Mouse (Mus musculus): ENCODE data around the gene Shank2. TPM values are rescaled to one million over a fixed set of nuclear protein-coding genes. Genes with fewer than 3 reads are reported as not detected.

Gene Shank2
- total RNA-seq, 1 experiment = 0.94 TPM

- in situ Hi-C loops (cut with MboI; ENCODE audit: low sequenced_read_pairs in 2 of 2, unreplicated experiment in 2 of 2) = no loop called here
These were observed 431.2 kb downstream of the Shank2 start for GRCm38 (mm10) chr7:144432920-144433319.

GRCm38 (mm10) chr7:144438811-144439210, 437.1 kb downstream of the Shank2 start:
- TF ChIP-seq ZC3H11A (IDR thresholded peaks at IDR 0.05; ENCODE audit: borderline replicate concordance, low read depth, low read length) = no peak
- no peak for TF ChIP-seq MAFK (IDR thresholded peaks at IDR 0.05; ENCODE audit: insufficient read depth, low read depth, low read length)
- in situ Hi-C loops (cut with MboI; ENCODE audit: low sequenced_read_pairs in 2 of 2, unreplicated experiment in 2 of 2) = no loop called here
- H3K36me3 ChIP-seq (ENCODE audit: control insufficient read depth, insufficient read depth, low read length, poor library complexity, severe bottlenecking) = peaks cover 58% of the 10 kb centered on the region

More at GRCm38 (mm10) chr7:144432920-144433319, 431.2 kb downstream of the Shank2 start:
- H3K9ac ChIP-seq (ENCODE audit: insufficient read depth, low read depth, low read length, poor library complexity, severe bottlenecking) = no peak overlapping the region
- TF ChIP-seq HCFC1 (IDR thresholded peaks at IDR 0.05; ENCODE audit: borderline replicate concordance, insufficient read depth, low read length) (no peak), CHD2 (IDR thresholded peaks at IDR 0.05; ENCODE audit: low read depth, low read length) (no peak), ZC3H11A (IDR thresholded peaks at IDR 0.05; ENCODE audit: borderline replicate concordance, low read depth, low read length) (no peak), MAFK (IDR thresholded peaks at IDR 0.05; ENCODE audit: insufficient read depth, low read depth, low read length) (no peak), ZNF384 (IDR thresholded peaks at IDR 0.05; ENCODE audit: low read depth, low read length) (no peak)
- H3K4me3 ChIP-seq (ENCODE audit: insufficient read depth in 1 of 2, low read depth in 1 of 2, low read length in 2 of 2, poor library complexity in 1 of 2, severe bottlenecking in 1 of 2) = no peak overlapping the region
- H3K4me1 ChIP-seq (ENCODE audit: control insufficient read depth in 2 of 2, insufficient read depth in 2 of 2, low read length in 2 of 2, poor library complexity in 1 of 2) = no peaks in the 10 kb centered on the region
- H3K9me3 ChIP-seq (ENCODE audit: control insufficient read depth, insufficient read depth, low read depth, low read length) = no peaks in the 10 kb centered on the region
- DNase-seq (ENCODE audit: low read depth, low spot score) = no peak
- peaks cover 14% of the 10 kb centered on the region for H3K36me3 ChIP-seq (ENCODE audit: control insufficient read depth, insufficient read depth, low read length, poor library complexity, severe bottlenecking)
- no peak overlapping the region for H3K27ac ChIP-seq (ENCODE audit: insufficient read depth, low read depth, low read length, poor library complexity, severe bottlenecking)

GRCm38 (mm10) chr7:144441466-144441865, 439.7 kb downstream of the Shank2 start:
- in situ Hi-C loops (cut with MboI; ENCODE audit: low sequenced_read_pairs in 2 of 2, unreplicated experiment in 2 of 2) = no loop called here
- no peak for TF ChIP-seq HCFC1 (IDR thresholded peaks at IDR 0.05; ENCODE audit: borderline replicate concordance, insufficient read depth, low read length)
- TF ChIP-seq MAFK (IDR thresholded peaks at IDR 0.05; ENCODE audit: insufficient read depth, low read depth, low read length) = no peak
- no peak for TF ChIP-seq ZNF384 (IDR thresholded peaks at IDR 0.05; ENCODE audit: low read depth, low read length)
- TF ChIP-seq CHD2 (IDR thresholded peaks at IDR 0.05; ENCODE audit: low read depth, low read length) = no peak
- TF ChIP-seq ZC3H11A (IDR thresholded peaks at IDR 0.05; ENCODE audit: borderline replicate concordance, low read depth, low read length) = no peak
- no peak for DNase-seq (ENCODE audit: low read depth, low spot score)
- no peak overlapping the region for H3K4me3 ChIP-seq (ENCODE audit: insufficient read depth in 1 of 2, low read depth in 1 of 2, low read length in 2 of 2, poor library complexity in 1 of 2, severe bottlenecking in 1 of 2)
- H3K36me3 ChIP-seq (ENCODE audit: control insufficient read depth, insufficient read depth, low read length, poor library complexity, severe bottlenecking) = peaks cover 68% of the 10 kb centered on the region
- no peak overlapping the region for H3K27ac ChIP-seq (ENCODE audit: insufficient read depth, low read depth, low read length, poor library complexity, severe bottlenecking)
- H3K9me3 ChIP-seq (ENCODE audit: control insufficient read depth, insufficient read depth, low read depth, low read length) = no peaks in the 10 kb centered on the region
- H3K4me1 ChIP-seq (ENCODE audit: control insufficient read depth in 2 of 2, insufficient read depth in 2 of 2, low read length in 2 of 2, poor library complexity in 1 of 2) = no peaks in the 10 kb centered on the region
- H3K9ac ChIP-seq (ENCODE audit: insufficient read depth, low read depth, low read length, poor library complexity, severe bottlenecking) = no peak overlapping the region

More at GRCm38 (mm10) chr7:144438811-144439210, 437.1 kb downstream of the Shank2 start:
- Histone ChIP-seq H3K4me3 (ENCODE audit: insufficient read depth in 1 of 2, low read depth in 1 of 2, low read length in 2 of 2, poor library complexity in 1 of 2, severe bottlenecking in 1 of 2) (no peak overlapping the region), H3K9me3 (ENCODE audit: control insufficient read depth, insufficient read depth, low read depth, low read length) (no peaks in the 10 kb centered on the region), H3K27ac (ENCODE audit: insufficient read depth, low read depth, low read length, poor library complexity, severe bottlenecking) (no peak overlapping the region), H3K4me1 (ENCODE audit: control insufficient read depth in 2 of 2, insufficient read depth in 2 of 2, low read length in 2 of 2, poor library complexity in 1 of 2) (no peaks in the 10 kb centered on the region), H3K9ac (ENCODE audit: insufficient read depth, low read depth, low read length, poor library complexity, severe bottlenecking) (no peak overlapping the region)
- no peak for DNase-seq (ENCODE audit: low read depth, low spot score)

- H3K36me3 ChIP-seq (ENCODE audit: control insufficient read depth, insufficient read depth, low read length, poor library complexity, severe bottlenecking) = peaks cover 67% of the 10 kb centered on the region
- no peak overlapping the region for H3K4me3 ChIP-seq (ENCODE audit: insufficient read depth in 1 of 2, low read depth in 1 of 2, low read length in 2 of 2, poor library complexity in 1 of 2, severe bottlenecking in 1 of 2)
- H3K9ac ChIP-seq (ENCODE audit: insufficient read depth, low read depth, low read length, poor library complexity, severe bottlenecking) = no peak overlapping the region
- no peaks in the 10 kb centered on the region for H3K4me1 ChIP-seq (ENCODE audit: control insufficient read depth in 2 of 2, insufficient read depth in 2 of 2, low read length in 2 of 2, poor library complexity in 1 of 2)
- TF ChIP-seq ZC3H11A (IDR thresholded peaks at IDR 0.05; ENCODE audit: borderline replicate concordance, low read depth, low read length) = no peak
- no peak for TF ChIP-seq CHD2 (IDR thresholded peaks at IDR 0.05; ENCODE audit: low read depth, low read length)
- no peak for TF ChIP-seq HCFC1 (IDR thresholded peaks at IDR 0.05; ENCODE audit: borderline replicate concordance, insufficient read depth, low read length)
- TF ChIP-seq ZNF384 (IDR thresholded peaks at IDR 0.05; ENCODE audit: low read depth, low read length) = no peak
- TF ChIP-seq MAFK (IDR thresholded peaks at IDR 0.05; ENCODE audit: insufficient read depth, low read depth, low read length) = no peak
- DNase-seq (ENCODE audit: low read depth, low spot score) = no peak
- in situ Hi-C loops (cut with MboI; ENCODE audit: low sequenced_read_pairs in 2 of 2, unreplicated experiment in 2 of 2) = no loop called here
- H3K9me3 ChIP-seq (ENCODE audit: control insufficient read depth, insufficient read depth, low read depth, low read length) = no peaks in the 10 kb centered on the region
- H3K27ac ChIP-seq (ENCODE audit: insufficient read depth, low read depth, low read length, poor library complexity, severe bottlenecking) = no peak overlapping the region
These were observed 440.2 kb downstream of the Shank2 start for GRCm38 (mm10) chr7:144441976-144442375.

DNA sequence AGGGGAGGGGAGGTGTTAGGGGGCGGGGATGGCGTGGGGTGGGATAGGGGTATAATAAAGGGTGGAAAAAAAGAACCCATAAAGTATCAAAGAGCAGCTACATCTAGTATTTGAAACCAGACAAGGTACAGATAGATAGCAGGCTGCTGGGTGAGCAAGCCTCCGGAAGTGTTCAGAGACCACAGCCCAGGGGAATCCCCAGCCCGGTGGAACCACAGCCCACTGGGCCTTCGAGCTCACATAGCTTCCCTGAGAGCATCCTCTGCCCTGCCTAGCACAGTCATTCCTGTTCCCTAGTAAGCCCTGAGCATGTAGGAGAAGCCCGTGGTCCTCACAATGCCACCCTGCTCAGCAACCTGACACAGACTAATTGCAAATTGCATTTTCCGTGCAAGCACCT, 443.1 kb downstream of the Shank2 start:
- TF ChIP-seq ZC3H11A (IDR thresholded peaks at IDR 0.05; ENCODE audit: borderline replicate concordance, low read depth, low read length) (no peak), CHD2 (IDR thresholded peaks at IDR 0.05; ENCODE audit: low read depth, low read length) (no peak), MAFK (IDR thresholded peaks at IDR 0.05; ENCODE audit: insufficient read depth, low read depth, low read length) (no peak), ZNF384 (IDR thresholded peaks at IDR 0.05; ENCODE audit: low read depth, low read length) (no peak), HCFC1 (IDR thresholded peaks at IDR 0.05; ENCODE audit: borderline replicate concordance, insufficient read depth, low read length) (no peak)
- Histone ChIP-seq H3K9ac (ENCODE audit: insufficient read depth, low read depth, low read length, poor library complexity, severe bottlenecking) (no peak overlapping the region), H3K4me1 (ENCODE audit: control insufficient read depth in 2 of 2, insufficient read depth in 2 of 2, low read length in 2 of 2, poor library complexity in 1 of 2) (no peaks in the 10 kb centered on the region), H3K27ac (ENCODE audit: insufficient read depth, low read depth, low read length, poor library complexity, severe bottlenecking) (no peak overlapping the region), H3K9me3 (ENCODE audit: control insufficient read depth, insufficient read depth, low read depth, low read length) (no peaks in the 10 kb centered on the region), H3K4me3 (ENCODE audit: insufficient read depth in 1 of 2, low read depth in 1 of 2, low read length in 2 of 2, poor library complexity in 1 of 2, severe bottlenecking in 1 of 2) (no peak overlapping the region), H3K36me3 (ENCODE audit: control insufficient read depth, insufficient read depth, low read length, poor library complexity, severe bottlenecking) (peaks cover 55% of the 10 kb centered on the region)
- in situ Hi-C loops (cut with MboI; ENCODE audit: low sequenced_read_pairs in 2 of 2, unreplicated experiment in 2 of 2) = no loop called here
- DNase-seq (ENCODE audit: low read depth, low spot score) = no peak
